Mouse (Mus musculus) induced T-regulatory cell, adult 2 months (primary cell): Measurements from ENCODE around the gene Abhd12.

ENCODE experiments used
- DNase-seq: peaks from one replicate; pipeline ENCODE4 v3.0.0-alpha.2; 2012; ENCODE audit warnings: low read depth

The Abhd12 gene

DNA sequence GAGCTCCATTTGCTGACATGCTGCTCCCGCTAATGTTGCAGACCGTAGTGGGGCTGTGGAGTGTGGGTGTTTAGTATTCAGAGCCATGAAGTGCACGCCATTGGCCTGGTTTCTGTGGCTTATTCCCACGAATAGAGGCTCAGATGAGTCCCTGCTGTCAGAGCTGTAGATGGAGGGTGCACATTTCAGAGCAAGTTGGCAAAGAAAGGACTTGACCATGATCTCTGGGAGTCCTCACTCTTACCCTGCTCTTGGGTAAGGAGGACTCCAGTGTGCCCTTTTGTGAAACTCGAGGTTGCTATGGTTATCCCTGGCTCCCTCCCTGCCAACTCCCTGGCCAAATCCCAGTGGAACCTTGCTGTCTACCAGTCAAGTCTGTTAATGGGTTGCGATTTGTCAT, 96.2 kb downstream of the Abhd12 start:
- DNase-seq: no peak

GRCm38 (mm10) chr2:150803035-150803434, 101.5 kb downstream of the Abhd12 start:
- DNase-seq: peak; percentile 57

DNA sequence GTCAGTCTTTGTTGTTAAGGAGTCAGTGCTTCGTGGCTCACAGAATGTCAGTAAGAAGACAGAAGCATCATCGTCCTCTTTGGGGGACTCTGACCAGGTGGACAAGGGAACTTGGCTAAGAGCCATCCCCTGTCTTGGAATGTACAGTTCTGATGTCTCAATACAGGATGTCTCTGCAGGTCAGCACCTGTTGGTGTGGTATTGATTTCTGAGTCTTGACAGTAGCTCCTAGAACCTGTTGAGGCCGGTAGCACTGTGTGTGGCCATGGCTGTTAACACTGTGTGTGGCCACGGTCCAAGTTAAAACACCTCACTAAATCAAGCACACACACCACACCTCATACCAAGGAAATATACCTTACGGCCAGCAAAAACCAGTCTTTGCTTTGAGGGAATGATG, 103.9 kb downstream of the Abhd12 start:
- no peak for DNase-seq

GRCm38 (mm10) chr2:150798084-150798483, 106.5 kb downstream of the Abhd12 start:
- no peak for DNase-seq

DNA sequence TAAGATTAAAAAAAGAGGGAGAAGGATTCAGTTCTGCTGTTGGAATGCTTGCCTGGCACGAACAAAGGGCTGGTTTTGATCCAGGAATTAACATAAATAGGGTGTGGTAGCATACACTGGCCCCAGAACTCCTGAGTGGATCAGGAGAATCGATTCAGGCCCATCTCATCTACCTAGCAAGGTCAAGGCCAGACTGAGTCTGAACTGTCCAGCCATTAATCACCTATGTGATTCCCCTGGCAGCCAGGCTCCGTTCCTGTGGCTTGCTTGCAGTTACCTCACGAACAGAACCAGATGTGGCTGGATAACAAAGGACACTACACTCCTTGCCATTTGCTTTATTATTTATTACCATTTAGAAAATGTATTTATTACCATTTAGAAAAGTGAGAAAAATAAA, 111.2 kb downstream of the Abhd12 start:
- no peak for DNase-seq

DNA sequence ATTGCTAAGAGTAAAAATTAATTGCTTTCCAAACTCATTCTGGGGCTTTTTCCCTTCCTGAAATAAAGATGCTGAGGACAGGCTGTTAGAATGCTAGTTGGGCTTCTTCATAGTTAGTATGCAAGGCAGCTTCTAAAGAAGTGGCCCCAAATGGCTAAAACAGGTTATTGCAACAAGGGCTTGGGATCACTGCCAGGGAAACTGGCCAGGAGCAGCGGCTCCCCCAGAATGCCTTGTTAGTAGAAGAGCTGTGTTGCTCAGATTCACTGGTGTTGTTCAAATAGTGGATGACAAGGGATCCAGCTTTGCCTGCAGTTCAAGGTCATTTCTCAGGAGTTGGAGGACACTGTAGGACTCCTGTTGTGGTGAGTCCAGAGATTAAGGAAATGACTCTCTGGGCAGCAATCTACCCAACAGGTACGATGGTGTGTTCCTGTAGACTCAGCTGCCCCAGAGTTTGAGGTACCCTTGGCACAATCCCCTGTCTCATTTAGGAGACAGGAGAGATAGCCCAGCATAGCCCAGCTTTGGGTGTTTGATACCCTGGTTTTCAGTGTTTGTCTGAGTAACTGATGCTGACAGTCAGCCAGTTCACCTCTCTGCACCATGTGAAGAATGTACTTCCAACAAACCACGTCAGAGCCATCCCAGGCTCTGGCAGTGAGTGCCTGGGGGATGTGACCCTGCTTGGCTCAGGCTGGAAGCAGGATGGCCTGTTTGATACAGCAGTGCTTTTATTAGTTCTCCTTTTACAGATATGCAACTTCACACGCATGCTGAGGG, 115.6 kb downstream of the Abhd12 start:
- DNase-seq: peak; percentile 16

DNA sequence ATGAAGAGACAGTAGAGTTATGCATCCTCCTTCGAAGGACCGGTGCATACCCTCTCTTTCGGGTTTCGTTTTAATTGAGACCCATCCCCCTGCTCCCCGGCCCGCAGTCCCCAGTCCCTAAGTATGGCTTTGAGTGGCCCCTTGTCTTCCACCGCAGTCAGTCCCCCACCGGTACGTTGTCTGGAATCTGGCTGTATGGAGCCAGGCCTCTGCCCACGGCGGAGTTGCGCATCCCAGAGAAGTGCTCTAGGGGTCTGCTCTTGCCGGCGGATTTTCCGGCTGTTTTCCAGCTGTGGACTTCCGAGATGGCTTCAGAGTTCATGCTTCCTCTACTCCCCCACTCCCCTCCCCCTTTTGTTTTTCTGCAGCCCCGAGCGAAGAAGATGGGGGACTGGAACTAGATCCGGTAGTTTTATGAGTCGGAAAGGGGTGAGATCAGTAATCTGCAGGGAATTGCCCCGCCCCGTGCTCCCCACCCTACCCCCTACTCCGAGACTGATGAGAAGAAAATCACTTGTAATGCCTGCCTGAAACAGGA, 117.2 kb downstream of the Abhd12 start:
- peak; percentile 64 for DNase-seq

- peak; percentile 95 for DNase-seq
Observed at GRCm38 (mm10) chr2:150786251-150787180, 118.0 kb downstream of the Abhd12 start, which contains the start of gene Pygb. Gene Pygb, plus strand, starts transcription at chr2:150786735.

- DNase-seq: peak; percentile 14
Observed at GRCm38 (mm10) chr2:150782801-150783200, 121.7 kb downstream of the Abhd12 start.
